Mouse (Mus musculus) stomach, postnatal 0 days (tissue): ENCODE data around the gene Tmem44.

Source experiments
- CTCF ChIP-seq: IDR thresholded peaks from 2 replicates; pipeline ENCODE4 v1.5.1; 2016; ENCODE audit warnings: antibody characterized with exemption, low read depth, mild to moderate bottlenecking, moderate library complexity
- EP300 ChIP-seq: optimal IDR thresholded peaks from 2 replicates; pipeline ENCODE3; 2016; ENCODE audit warnings: antibody characterized with exemption

DNA sequence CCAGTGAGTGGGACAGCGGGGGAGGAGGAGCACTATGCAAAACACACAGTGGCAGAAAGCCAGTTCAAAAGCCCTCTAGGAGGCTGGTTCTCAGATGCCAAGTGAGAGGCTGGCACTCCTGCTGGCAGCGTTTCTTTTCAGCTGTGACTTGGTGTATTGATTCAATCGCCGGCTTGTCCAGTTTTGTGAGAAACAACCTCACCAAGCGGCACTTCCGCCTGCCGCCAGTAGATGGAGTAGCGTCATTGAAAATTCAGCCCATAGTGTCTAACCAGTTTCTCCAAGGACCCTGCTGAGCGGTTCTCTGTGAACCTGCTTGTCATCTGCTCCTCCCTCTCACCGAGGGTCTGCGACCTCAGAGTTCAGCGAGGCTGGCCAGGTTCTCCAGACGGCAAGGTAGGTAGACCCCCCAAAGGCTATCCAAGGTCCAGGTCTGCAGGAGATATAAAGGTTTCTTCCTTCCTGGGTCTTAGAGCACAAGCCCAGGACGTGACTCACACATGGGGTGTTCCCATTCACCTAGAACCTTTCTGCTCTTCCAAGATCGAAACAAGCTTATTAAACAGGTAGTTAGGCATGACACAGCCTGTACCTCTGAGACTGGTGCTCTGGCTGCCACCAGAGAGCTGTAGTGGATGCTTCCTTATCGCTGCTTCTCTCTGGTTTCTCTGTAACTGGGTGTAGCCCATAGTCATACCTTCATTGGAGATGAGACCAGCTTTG is 46.5 kb upstream of the Tmem44 start:
- TF ChIP-seq CTCF (peak; percentile 92), EP300 (no peak)
